Mouse (Mus musculus) hindbrain, embryonic 13.5 days (tissue): ENCODE measurements around the gene 2010111I01Rik. TPM values are rescaled to one million over a fixed set of nuclear protein-coding genes. Genes with fewer than 3 reads are reported as not detected.
"Not testable (repeated sequence)": the region's sequence is repeated elsewhere in the genome, so short reads cannot be mapped to it uniquely, and the experiment has no call there.

Experiments used
- ATAC-seq: fragments of 200-750 bp; cut with Nextera tagmentation; 2 replicates; pipeline ENCODE4 v1.8.0; 2017; ENCODE audit warnings: moderate TSS enrichment; ENCODE audit not compliant: low FRiP score
- H3K27ac ChIP-seq: fragments of 300-500 bp; sonication (generic); 2 replicates; pipeline ENCODE4 v1.5.1; 2015; ENCODE audit warnings: inconsistent platforms, mild to moderate bottlenecking, moderate library complexity
- H3K27me3 ChIP-seq: fragments of 300-500 bp; sonication (generic); 2 replicates; pipeline ENCODE4 v1.6.1; 2015; ENCODE audit warnings: mild to moderate bottlenecking, inconsistent platforms
- H3K36me3 ChIP-seq: fragments of 300-500 bp; sonication (generic); 2 replicates; pipeline ENCODE4 v1.6.1; 2015; ENCODE audit warnings: mild to moderate bottlenecking, inconsistent platforms
- H3K4me1 ChIP-seq: fragments of 300-500 bp; sonication (generic); replicated peaks from 2 replicates; pipeline ENCODE4 v1.6.1; 2015; ENCODE audit warnings: inconsistent platforms
- H3K4me2 ChIP-seq: fragments of 300-500 bp; sonication (generic); 2 replicates; pipeline ENCODE4 v1.6.1; 2015; ENCODE audit warnings: inconsistent platforms, mild to moderate bottlenecking, moderate library complexity
- H3K4me3 ChIP-seq: fragments of 300-500 bp; sonication (generic); 2 replicates; pipeline ENCODE4 v1.5.1; 2015; ENCODE audit warnings: mild to moderate bottlenecking, inconsistent platforms
- H3K9ac ChIP-seq: fragments of 300-500 bp; sonication (generic); 2 replicates; pipeline ENCODE4 v1.6.1; 2015; ENCODE audit warnings: mild to moderate bottlenecking, inconsistent platforms
- H3K9me3 ChIP-seq: fragments of 300-500 bp; sonication (generic); 2 replicates; pipeline ENCODE4 v1.6.1; 2016; ENCODE audit warnings: inconsistent platforms
- WGBS: fragments of 180-500 bp; shearing (Covaris S2); methylation state at CpG from one replicate; pipeline ENCODE4 v1.1.7; 2015; 5-methylcytosine and 5-hydroxymethylcytosine counted together
- polyA plus RNA-seq: library from polyadenylated mRNA; unstranded; fragments of >200 nt; fragmentation: Nextera tagmentation; extraction: Ambion mirVana; gene quantifications from 2 replicates; pipeline ENCODE4 v1.2.1, GENCODE M21; 2015

The 2010111I01Rik gene
- polyA plus RNA-seq, 1 experiment from 2014 or later = 36.5 TPM

DNA sequence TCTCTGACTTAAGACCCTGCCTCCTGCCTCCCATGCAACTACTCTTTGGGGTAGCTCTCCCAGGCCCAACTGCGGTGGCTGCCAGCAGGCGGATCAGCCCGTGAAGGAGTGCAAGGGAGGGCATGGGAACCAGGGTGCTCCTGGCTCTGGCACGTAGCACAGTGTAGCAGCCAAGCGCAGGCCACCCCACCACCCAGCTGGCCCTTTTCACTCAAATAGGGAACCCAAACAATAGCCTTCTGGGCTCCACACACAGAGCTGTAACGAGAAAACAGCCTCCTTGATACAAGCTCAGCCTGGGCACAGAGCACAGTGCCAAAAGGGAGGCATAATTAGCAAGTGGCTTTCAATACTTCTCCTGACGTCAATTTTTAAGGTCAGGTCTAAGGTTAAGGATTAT is 371.6 kb downstream of the 2010111I01Rik start:
- ATAC-seq = peak; percentile 89
- Histone ChIP-seq H3K9me3 (no peaks in the 10 kb centered on the region), H3K4me3 (no peak overlapping the region), H3K9ac (no peak overlapping the region), H3K27ac (0 out of 2 replicates have a peak overlapping the region, but pooled peaks have one; percentile 40), H3K27me3 (no peaks in the 10 kb centered on the region), H3K36me3 (no peaks in the 10 kb centered on the region), H3K4me2 (no peak overlapping the region), H3K4me1 (peaks cover 19% of the 10 kb centered on the region)
- WGBS = 23% methylated on average over 7 of the region's 7 CpGs

DNA sequence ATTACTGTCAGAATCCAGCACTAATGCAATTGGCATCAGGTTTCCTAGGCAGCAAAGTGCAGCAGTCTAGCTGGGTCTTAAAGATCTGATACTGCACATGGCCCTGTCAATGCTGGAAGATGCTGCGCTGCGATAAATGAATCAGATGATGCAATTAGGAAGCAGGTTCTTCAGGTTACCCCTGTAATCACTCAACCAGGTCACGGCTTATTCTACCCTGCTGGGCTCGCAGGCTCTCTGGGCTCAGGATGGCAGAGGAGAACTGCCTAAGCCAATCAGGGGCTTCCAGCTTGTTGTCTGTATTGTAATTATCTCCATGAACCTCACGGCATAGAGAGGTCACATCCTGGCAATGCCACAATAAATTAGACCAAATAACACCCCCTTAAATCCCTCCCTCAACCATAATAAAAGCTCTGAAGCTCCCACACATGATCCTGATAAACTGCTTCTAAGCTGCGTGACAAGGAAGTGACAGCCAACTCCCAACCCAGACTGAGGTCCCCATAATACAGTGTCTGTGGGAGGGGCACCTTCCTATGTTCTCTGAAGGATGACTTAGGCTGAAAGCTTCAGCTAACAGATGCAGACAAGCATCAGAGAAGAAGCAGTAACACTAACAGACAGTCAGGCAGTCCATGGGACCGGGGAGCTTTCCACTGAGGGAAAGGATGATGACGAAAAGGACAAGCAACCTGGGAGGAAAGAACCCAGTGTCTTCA is 372.7 kb downstream of the 2010111I01Rik start:
- Histone ChIP-seq H3K27me3 (no peaks in the 10 kb centered on the region), H3K36me3 (no peaks in the 10 kb centered on the region), H3K9me3 (no peaks in the 10 kb centered on the region), H3K4me1 (peaks cover 19% of the 10 kb centered on the region), H3K27ac (peak overlapping the region; percentile 30), H3K9ac (no peak overlapping the region), H3K4me2 (peak overlapping the region; percentile 1; the same call in 1 of the 2 replicates), H3K4me3 (no peak overlapping the region)
- 52% methylated on average over 8 of the region's 8 CpGs for whole genome bisulfite sequencing
- ATAC-seq = peak; percentile 31; the same call in 1 of the 2 replicates

DNA sequence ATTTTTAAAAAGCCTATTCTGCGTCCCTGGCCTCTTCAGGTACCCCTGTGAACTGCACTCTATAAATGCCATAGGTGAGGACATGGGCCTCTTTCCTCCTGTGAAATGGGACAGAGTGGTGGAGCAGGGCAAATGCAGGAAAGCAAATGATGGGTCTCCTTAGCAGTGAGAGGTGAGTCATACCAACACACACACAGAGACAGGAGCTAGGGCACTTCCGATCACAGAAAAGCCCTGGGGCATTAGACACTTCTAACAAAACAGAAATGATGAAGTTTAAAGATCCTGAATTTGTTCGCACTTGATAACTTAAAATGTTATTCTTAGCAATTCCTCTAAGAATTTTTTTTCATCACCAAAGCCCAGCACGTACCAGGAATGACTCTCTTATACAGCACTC is 375.3 kb downstream of the 2010111I01Rik start:
- no peak for ATAC-seq
- Histone ChIP-seq H3K36me3 (peaks cover 6% of the 10 kb centered on the region; the same call in 1 of the 2 replicates), H3K4me2 (no peak overlapping the region), H3K4me1 (peaks cover 19% of the 10 kb centered on the region), H3K4me3 (no peak overlapping the region), H3K9me3 (no peaks in the 10 kb centered on the region), H3K9ac (no peak overlapping the region), H3K27ac (no peak overlapping the region), H3K27me3 (no peaks in the 10 kb centered on the region)
- WGBS = 94% methylated on average over 4 of the region's 4 CpGs

DNA sequence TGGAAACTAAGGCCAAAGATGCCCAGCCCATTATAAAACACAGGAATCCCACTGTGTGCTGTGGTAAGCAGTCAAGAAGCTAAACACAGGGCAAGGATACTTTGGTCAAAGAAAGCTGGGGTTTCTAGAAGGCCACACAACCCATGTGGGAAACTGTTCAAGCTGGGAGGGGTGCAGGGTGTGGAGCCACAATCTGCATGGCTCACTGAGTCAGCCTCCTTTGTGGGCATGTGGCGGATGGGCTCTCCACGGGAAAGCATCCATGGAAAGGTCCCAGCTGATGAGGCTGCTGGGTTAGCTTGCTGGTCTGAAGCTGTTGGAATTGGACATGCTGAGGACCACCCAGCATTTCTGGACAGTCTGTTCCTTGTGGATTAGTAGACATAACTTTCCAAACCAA is 378.1 kb downstream of the 2010111I01Rik start:
- Histone ChIP-seq H3K9me3 (no peaks in the 10 kb centered on the region), H3K4me3 (no peak overlapping the region), H3K27ac (no peak overlapping the region), H3K4me1 (peaks cover under 1% of the 10 kb centered on the region), H3K4me2 (no peak overlapping the region), H3K9ac (no peak overlapping the region), H3K27me3 (no peaks in the 10 kb centered on the region), H3K36me3 (peaks cover 6% of the 10 kb centered on the region; the same call in 1 of the 2 replicates)
- WGBS = 76% methylated on average over 2 of the region's 2 CpGs
- no peak for ATAC-seq

DNA sequence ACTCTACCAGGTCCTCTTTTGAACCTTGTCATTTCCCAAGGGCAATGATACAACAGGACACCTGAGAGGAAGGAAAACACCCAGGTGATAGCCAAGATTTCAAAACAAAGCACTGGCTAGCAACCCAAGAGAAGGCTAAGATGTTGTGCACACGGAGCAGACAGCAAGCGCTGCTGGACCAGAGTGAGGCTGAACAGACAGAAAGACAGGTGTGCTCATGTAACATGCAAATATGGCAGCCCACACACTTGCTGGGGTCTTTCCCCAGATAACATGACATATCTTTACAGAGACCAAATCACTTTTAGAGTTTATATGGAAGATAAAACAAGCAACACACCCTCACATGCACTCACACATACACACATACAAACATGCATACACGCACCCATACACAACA is 379.8 kb downstream of the 2010111I01Rik start:
- Histone ChIP-seq H3K4me1 (no peaks in the 10 kb centered on the region), H3K27me3 (no peaks in the 10 kb centered on the region), H3K36me3 (peaks cover 6% of the 10 kb centered on the region; the same call in 1 of the 2 replicates), H3K9me3 (no peaks in the 10 kb centered on the region), H3K4me2 (no peak overlapping the region), H3K4me3 (no peak overlapping the region), H3K9ac (no peak overlapping the region), H3K27ac (no peak overlapping the region)
- over 99% methylated on average over 3 of the region's 3 CpGs for WGBS
- ATAC-seq = no peak

DNA sequence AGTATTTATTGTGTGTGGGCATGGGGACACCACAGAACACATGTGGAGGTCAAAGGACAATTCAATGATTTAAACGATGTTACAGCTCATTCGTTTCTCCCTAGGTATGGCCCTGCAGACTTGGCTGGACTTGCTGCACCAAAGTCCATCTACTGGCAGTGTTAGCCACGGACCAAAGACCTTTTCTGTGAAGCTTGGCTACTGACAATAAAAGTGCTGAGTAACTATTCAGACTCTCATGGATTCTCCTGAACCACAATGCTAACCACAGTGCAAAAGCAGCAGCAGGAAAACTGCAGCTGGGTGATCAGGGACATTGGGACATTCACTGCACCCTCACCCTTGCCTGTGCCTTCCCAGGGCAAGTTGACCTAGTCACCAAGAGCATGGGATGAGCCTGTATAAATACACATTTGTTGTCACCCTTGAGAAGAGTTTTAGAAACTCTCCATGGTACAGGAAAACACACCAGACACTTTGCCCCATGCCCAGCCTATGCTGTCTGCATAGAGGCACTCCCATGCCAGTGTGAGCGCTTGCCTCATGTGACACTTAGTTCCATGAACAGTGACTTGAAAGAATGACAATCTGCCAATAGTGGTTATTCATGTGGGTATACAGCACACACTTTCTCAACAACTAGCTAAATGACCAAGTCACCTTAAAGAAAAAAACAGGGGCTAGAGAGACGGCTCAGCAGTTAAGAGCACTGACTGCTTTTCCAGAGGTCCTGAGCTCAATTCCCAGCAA is 381.0 kb downstream of the 2010111I01Rik start:
- Histone ChIP-seq H3K9me3 (no peaks in the 10 kb centered on the region), H3K27me3 (no peaks in the 10 kb centered on the region), H3K9ac (no peak overlapping the region), H3K4me1 (no peaks in the 10 kb centered on the region), H3K27ac (no peak overlapping the region), H3K36me3 (peaks cover 6% of the 10 kb centered on the region; the same call in 1 of the 2 replicates), H3K4me3 (no peak overlapping the region), H3K4me2 (no peak overlapping the region)
- ATAC-seq = no peak
- 77% methylated on average over 5 of the region's 5 CpGs for WGBS

DNA sequence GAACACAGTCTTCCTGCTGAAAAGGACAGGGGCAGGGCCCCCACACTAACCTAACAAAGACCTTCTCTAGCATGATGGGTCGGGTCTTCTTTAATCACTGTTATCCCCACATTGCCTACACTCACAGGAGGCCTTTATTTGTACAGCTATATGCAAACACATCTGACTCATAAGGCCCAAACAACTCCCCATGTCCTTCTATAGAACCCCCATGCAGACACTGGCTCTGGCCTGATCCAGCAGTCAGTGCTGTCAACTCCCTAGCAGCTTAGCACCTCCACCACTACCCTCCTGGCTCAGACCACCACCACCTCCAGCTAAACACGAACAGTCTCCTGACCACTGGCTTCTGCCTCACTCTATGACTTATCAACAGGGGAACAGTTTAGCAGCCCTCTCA is 382.9 kb downstream of the 2010111I01Rik start:
- Histone ChIP-seq H3K4me1 (no peaks in the 10 kb centered on the region), H3K27me3 (no peaks in the 10 kb centered on the region), H3K4me3 (no peak overlapping the region), H3K9ac (no peak overlapping the region), H3K27ac (no peak overlapping the region), H3K9me3 (no peaks in the 10 kb centered on the region), H3K4me2 (no peak overlapping the region), H3K36me3 (peaks cover 6% of the 10 kb centered on the region; the same call in 1 of the 2 replicates)
- ATAC-seq = no peak
- 85% methylated on average over 2 of the region's 2 CpGs for WGBS

DNA sequence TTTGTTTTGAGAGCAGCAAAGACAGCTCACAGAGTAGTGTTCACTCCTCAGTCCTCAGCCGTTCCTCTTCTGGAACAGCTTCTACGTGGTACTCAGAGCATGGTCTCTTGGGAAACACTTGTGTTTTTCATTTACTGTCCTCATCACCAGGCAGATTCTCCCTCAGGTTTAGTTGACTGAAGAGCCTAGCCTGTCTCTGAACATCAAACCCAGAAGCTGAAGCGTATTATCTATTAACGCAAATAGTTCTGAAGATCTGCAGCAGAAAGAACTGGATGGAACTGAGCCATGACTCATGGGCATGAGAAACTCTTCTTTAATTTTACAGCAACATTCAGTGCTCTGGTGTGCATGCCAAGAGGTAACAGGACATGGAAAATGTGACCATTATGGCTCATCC is 385.4 kb downstream of the 2010111I01Rik start:
- no peaks in the 10 kb centered on the region for H3K4me1 ChIP-seq
- H3K9me3 ChIP-seq = no peaks in the 10 kb centered on the region
- 90% methylated on average over 4 of the region's 4 CpGs for WGBS
- no peak overlapping the region for H3K4me2 ChIP-seq
- no peak overlapping the region for H3K27ac ChIP-seq
- H3K4me3 ChIP-seq = no peak overlapping the region
- no peak for ATAC-seq
- H3K27me3 ChIP-seq = no peaks in the 10 kb centered on the region
- no peaks in the 10 kb centered on the region for H3K36me3 ChIP-seq
- H3K9ac ChIP-seq = no peak overlapping the region

DNA sequence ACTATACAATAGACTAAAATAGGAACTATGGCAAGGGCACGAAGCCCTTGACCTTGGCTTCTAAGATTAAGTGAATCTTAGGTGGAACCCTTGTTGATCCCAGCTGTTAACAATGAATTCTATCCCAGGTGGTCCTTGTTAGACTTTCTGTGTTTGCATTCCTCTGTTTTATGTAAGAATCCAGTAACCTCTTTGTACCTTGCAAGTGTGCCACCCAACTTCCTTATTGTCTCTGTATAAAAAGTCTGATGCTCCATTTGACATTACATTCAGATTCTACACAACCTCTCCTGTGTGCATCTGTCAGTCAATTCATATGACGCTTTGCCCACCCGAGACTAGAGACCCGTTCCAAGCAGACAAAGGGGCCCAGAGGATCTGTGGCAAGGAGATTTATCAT is 388.6 kb downstream of the 2010111I01Rik start:
- not testable (repeated sequence) for H3K9me3 ChIP-seq, H3K4me2 ChIP-seq, H3K4me1 ChIP-seq, H3K4me3 ChIP-seq, H3K36me3 ChIP-seq, H3K27me3 ChIP-seq, H3K9ac ChIP-seq, H3K27ac ChIP-seq, ATAC-seq
- 86% methylated on average over 4 of the region's 4 CpGs for WGBS

DNA sequence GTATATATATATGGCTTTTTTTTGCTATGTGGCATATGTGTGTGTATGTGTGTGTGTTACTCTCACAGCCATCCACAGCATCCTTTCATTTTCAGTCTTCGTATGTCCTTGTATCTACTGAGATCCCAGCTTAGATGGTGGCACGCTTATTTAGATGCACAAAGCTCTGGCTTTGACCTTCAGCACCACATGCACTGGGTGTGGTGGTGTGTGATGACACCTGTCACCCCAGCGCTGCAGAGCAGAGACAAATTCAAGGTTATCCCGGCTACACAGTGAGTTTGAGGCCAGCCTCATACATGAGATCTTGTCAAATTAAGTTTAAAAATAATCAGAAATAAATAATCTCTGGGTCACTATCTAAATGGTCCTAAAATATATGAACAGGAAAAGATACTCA is 391.4 kb downstream of the 2010111I01Rik start:
- 93% methylated on average over 4 of the region's 4 CpGs for WGBS
- Histone ChIP-seq H3K4me1 (no peaks in the 10 kb centered on the region), H3K27me3 (no peaks in the 10 kb centered on the region), H3K4me2 (no peak overlapping the region), H3K27ac (no peak overlapping the region), H3K4me3 (no peak overlapping the region), H3K9ac (no peak overlapping the region), H3K9me3 (no peaks in the 10 kb centered on the region), H3K36me3 (no peaks in the 10 kb centered on the region)
- ATAC-seq = no peak

DNA sequence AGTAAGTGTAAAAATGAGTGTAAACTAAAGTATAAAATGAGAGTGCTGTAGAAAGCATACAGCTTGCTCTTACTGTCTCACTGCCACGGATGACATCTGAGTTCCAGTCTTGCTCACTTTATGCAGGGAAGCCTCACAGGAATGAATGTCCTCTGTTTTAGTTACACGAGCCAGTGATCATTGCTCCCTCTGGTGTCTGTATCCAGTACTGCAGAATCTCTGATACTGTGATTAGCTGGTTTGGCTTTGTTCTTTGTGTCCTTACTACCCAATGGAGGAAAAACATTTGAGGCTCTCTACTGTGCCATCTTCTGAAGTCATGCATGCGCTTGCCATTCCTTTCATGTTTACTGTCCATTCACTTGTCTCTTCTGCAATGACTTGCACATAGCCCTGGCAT is 391.9 kb downstream of the 2010111I01Rik start:
- no peak overlapping the region for H3K4me3 ChIP-seq
- no peaks in the 10 kb centered on the region for H3K4me1 ChIP-seq
- ATAC-seq = 0 out of 2 replicates have a peak, but pooled peaks have one; percentile 43
- no peaks in the 10 kb centered on the region for H3K27me3 ChIP-seq
- H3K9ac ChIP-seq = no peak overlapping the region
- H3K4me2 ChIP-seq = no peak overlapping the region
- 39% methylated on average over 3 of the region's 3 CpGs for WGBS
- H3K9me3 ChIP-seq = no peaks in the 10 kb centered on the region
- no peaks in the 10 kb centered on the region for H3K36me3 ChIP-seq
- no peak overlapping the region for H3K27ac ChIP-seq

DNA sequence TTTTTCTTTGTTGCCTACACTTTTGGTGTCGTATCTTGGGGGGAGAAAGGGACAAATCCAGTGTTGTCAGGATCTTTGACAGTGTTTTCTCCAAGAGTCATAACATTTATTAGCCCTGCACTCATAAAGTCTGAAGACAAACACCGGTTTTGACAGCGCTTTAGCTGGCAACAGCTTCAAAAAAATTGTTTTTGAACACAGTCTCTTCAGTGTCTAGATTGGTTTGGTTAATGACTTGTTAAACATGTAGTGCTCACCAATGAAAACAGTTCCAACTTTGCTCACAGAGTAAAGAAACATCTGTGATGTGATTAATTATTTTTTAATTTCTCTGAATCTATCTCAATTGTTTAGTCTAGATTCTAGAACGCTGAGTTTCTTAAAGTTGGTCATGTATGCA is 394.7 kb downstream of the 2010111I01Rik start:
- Histone ChIP-seq H3K27ac (no peak overlapping the region), H3K27me3 (no peaks in the 10 kb centered on the region), H3K36me3 (no peaks in the 10 kb centered on the region), H3K4me2 (no peak overlapping the region), H3K9ac (no peak overlapping the region), H3K4me1 (no peaks in the 10 kb centered on the region), H3K4me3 (no peak overlapping the region), H3K9me3 (no peaks in the 10 kb centered on the region)
- ATAC-seq = no peak
- WGBS = 88% methylated on average over 4 of the region's 4 CpGs
